Mouse (Mus musculus) cerebellum, adult 2 months (tissue): Measurements from ENCODE around the gene Hs2st1.

Experiments used
- CTCF ChIP-seq: fragments of 200-500 bp; IDR thresholded peaks from 2 replicates; pipeline ENCODE4 v1.5.1; 2011; ENCODE audit warnings: low read depth, mild to moderate bottlenecking, control low read depth, low read length, moderate library complexity, borderline replicate concordance; ENCODE audit not compliant: insufficient read depth
- POLR2A ChIP-seq: fragments of 200-500 bp; IDR thresholded peaks from 2 replicates; pipeline ENCODE4 v1.6.1; 2011; ENCODE audit warnings: low read length, control low read depth, borderline replicate concordance; ENCODE audit not compliant: insufficient read depth

DNA sequence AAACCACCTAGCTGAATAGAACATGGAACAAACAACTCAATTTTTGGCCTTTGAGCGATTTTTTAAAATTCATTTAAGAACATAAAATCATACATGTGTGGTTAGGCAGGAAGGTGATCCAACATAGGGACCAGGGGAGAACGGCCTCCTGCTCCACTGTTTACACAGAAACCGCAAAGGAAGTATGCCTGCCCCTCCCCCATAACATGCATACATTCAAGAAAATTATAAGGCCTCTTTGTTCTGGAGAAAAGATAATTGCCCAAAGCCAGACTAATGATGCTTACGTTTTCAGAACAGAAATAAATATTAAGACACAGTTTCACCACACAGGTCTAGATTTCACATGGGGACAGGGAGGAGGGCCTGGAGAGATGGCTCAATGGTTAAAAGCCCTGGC, 18.6 kb downstream of the Hs2st1 start:
- TF ChIP-seq POLR2A (no peak), CTCF (no peak)
